Mouse (Mus musculus): ENCODE data around the gene Ugt2b35. TPM values are rescaled to one million over a fixed set of nuclear protein-coding genes. Genes with fewer than 3 reads are reported as not detected.

Gene Ugt2b35
- not detected for polyA plus RNA-seq (2014; fragmentation: Illumina TruSeq; extraction: RNeasy Lipid Tissue Mini Kit (QIAGEN cat#74804); ENCODE audit: low read depth, low replicate concordance)

DNA sequence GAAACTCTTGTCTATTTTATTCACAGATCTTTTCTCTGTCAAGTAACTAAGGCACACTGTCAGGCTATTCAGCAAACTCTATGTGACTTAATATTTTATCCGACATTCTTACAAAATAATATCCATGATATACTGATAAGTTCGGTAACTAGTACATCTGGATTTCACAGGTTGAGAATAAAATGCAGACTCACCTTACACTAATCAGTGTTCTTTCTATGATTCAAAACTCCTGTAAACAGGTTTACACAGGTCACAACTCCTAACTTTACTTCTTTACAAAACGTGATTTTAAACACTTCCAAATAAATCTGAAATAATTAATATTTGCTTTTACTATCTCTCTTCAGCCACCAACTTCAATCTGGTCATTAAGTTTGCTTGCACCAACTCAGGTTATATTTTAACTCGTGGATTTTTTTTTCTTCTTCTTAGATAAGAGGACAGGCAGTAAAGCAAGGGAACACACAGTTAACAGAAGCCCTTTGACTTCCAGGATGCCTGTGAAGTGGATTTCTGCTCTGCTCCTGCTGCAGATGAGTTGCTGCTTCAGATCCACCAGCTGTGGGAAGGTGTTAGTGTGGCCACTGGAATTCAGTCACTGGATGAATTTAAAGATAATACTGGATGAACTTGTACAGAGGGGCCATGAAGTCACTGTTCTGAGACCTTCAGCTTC lies at the start of gene Ugt2b35:
Gene Ugt2b35 (plus strand): TSS at position 466 of the 679 bp plus-strand sequence.

Other genes starting within 250 kb of the Ugt2b35 start
- gene Ythdc1, start 196.6 kb upstream of the Ugt2b35 start, polyA plus RNA-seq (2014; fragmentation: Illumina TruSeq; extraction: RNeasy Lipid Tissue Mini Kit (QIAGEN cat#74804); ENCODE audit: low read depth, low replicate concordance) = 193 TPM
- gene Ugt2b34, start 93.9 kb upstream of the Ugt2b35 start, polyA plus RNA-seq (2014; fragmentation: Illumina TruSeq; extraction: RNeasy Lipid Tissue Mini Kit (QIAGEN cat#74804); ENCODE audit: low read depth, low replicate concordance) = 0.23 TPM
- gene Ugt2b1, start 74.3 kb upstream of the Ugt2b35 start, polyA plus RNA-seq (2014; fragmentation: Illumina TruSeq; extraction: RNeasy Lipid Tissue Mini Kit (QIAGEN cat#74804); ENCODE audit: low read depth, low replicate concordance) = not detected
- not detected for gene Ugt2b36, start 91.7 kb downstream of the Ugt2b35 start, polyA plus RNA-seq (2014; fragmentation: Illumina TruSeq; extraction: RNeasy Lipid Tissue Mini Kit (QIAGEN cat#74804); ENCODE audit: low read depth, low replicate concordance)
- gene Ugt2b5, start 139.5 kb downstream of the Ugt2b35 start, polyA plus RNA-seq (2014; fragmentation: Illumina TruSeq; extraction: RNeasy Lipid Tissue Mini Kit (QIAGEN cat#74804); ENCODE audit: low read depth, low replicate concordance) = not detected

All from adrenal gland, adult 10 weeks (tissue).